Mouse (Mus musculus): Measurements from ENCODE around the gene Neu1. TPM values are rescaled to one million over a fixed set of nuclear protein-coding genes. Genes with fewer than 3 reads are reported as not detected.

The Neu1 gene
- total and polyA plus RNA-seq, 3 experiments, result 14.5 to 22.0 (median 14.5) TPM

DNA sequence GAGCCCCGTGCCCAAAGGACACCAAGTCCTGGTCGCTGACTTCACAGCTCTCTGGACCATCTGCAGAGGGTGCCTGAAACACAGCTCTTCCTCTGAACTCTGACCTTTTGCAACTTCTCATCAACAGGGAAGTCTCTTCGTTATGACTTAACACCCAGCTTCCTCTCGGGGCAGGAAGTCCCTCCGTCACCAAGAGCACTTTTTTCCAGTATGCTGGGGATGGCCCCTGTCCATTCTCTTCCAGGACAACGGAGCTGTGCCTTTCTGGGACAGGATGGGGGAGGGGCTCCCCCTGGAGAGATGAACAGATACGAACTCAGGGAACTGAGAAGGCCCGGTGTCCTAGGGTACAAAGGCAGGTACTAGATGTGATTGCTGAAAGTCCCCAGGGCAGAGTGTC lies 3.8 kb downstream of the Neu1 start:
- Histone ChIP-seq H3K4me3 (peak overlapping the region; percentile 37), H3K36me3 (ENCODE audit: control insufficient read depth, insufficient read depth, low read length) (no peaks in the 10 kb centered on the region), H3K27ac (peak overlapping the region; percentile 62), H3K27me3 (ENCODE audit: control insufficient read depth, insufficient read depth, low read length) (no peaks in the 10 kb centered on the region), H3K4me1 (ENCODE audit: control insufficient read depth, insufficient read depth, low read length) (peaks cover 1% of the 10 kb centered on the region; the same call in 1 of the 2 replicates), H3K79me2 (replicated peaks; ENCODE audit: control insufficient read depth, insufficient read depth, low read length) (no peaks in the 10 kb centered on the region), H3K9ac (ENCODE audit: low read depth, low read length) (no peak overlapping the region)
- TF ChIP-seq POLR2A (IDR thresholded peaks at IDR 0.05; ENCODE audit: insufficient read depth, low read depth, low read length), result no peak
- TF ChIP-seq CTCF (IDR thresholded peaks at IDR 0.05), result no peak
- no peak for TF ChIP-seq EP300 (IDR thresholded peaks at IDR 0.05; ENCODE audit: insufficient read depth, low read depth, low read length)
- 39% methylated on average over 8 of the region's 8 CpGs for WGBS
- intact Hi-C loops (cut with DNase I), result no loop called here
- peak in 1 of 2 experiments; percentile 32 for DNase-seq

DNA sequence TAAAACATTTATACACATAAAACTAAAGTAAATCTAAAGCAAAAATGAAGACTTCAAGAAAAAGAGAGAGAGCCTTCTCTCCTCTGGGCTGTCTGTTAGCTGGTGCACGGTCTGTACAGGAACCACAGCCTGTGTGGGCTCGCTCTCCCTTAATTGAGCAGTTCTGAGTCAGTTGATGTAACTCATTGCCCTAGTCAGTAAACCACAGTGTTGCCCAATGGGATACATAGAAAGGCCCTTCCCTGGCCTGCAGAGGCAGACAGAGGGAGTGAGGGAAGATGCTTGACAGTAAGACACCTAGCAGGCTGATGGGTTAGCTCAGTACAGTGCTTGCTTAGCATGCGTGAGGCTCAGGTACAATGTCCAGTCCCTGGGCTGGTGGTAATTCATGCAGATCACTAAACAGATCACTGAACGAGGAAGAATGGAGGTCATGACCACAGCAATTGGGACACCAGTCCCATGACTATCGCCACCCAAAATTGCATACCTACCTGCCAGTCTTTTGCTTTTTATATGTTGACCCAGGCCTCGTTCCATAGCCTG lies 7.0 kb downstream of the Neu1 start:
- no peaks in the 10 kb centered on the region; the same call in 1 of the 2 replicates for H3K36me3 ChIP-seq (ENCODE audit: control insufficient read depth, insufficient read depth, low read length)
- no peak overlapping the region for H3K4me3 ChIP-seq
- H3K27me3 ChIP-seq (ENCODE audit: control insufficient read depth, insufficient read depth, low read length), result no peaks in the 10 kb centered on the region
- no peak overlapping the region for H3K27ac ChIP-seq
- peaks cover 3% of the 10 kb centered on the region; the same call in 1 of the 2 replicates for H3K4me1 ChIP-seq (ENCODE audit: control insufficient read depth, insufficient read depth, low read length)
- TF ChIP-seq POLR2A (IDR thresholded peaks at IDR 0.05; ENCODE audit: insufficient read depth, low read depth, low read length), result no peak
- no peak for TF ChIP-seq EP300 (IDR thresholded peaks at IDR 0.05; ENCODE audit: insufficient read depth, low read depth, low read length)
- TF ChIP-seq CTCF (IDR thresholded peaks at IDR 0.05), result no peak
- no peak for DNase-seq
- intact Hi-C loops (cut with DNase I), result no loop called here
- no peaks in the 10 kb centered on the region for H3K79me2 ChIP-seq (replicated peaks; ENCODE audit: control insufficient read depth, insufficient read depth, low read length)
- WGBS, result 88% methylated on average over 6 of the region's 6 CpGs
- H3K9ac ChIP-seq (ENCODE audit: low read depth, low read length), result no peak overlapping the region

DNA sequence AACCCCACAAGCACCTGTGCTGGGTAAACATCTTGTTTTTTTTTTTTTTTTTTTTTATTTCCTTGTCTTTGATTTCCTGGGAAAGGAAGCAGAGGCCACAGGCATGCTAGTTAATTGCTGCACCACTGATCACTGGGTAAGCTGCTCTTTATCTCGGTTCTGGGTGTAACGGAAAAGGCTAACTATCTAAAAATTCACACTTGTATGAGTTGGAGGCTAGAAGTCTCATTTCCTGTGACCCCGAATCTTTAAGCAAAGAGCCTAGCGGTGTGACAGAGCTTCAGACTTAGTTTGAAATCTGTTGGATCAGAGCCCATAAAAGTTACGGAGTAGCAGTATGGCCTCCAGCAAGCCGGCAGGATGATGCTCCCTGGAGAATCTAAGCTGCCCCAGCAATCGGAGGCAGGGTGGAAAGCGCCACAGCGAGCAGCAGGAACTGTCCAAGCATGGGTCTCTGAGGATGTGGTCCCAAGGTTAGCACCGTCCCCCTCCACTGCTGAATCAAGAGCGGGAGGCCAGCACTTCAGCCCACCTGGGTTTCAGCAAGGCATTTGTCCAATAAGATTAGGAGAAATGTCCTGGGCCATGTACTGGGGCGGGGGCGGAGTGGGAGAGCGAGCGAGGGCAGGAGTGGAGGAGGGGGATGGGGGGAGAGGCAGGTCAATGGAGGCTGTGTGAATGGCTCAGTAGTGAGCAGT lies 10.4 kb downstream of the Neu1 start:
- 10% methylated on average over 15 of the region's 15 CpGs for WGBS
- Histone ChIP-seq H3K27ac (peak overlapping the region; percentile 84), H3K79me2 (replicated peaks; ENCODE audit: control insufficient read depth, insufficient read depth, low read length) (no peaks in the 10 kb centered on the region), H3K27me3 (ENCODE audit: control insufficient read depth, insufficient read depth, low read length) (no peaks in the 10 kb centered on the region), H3K4me3 (peak overlapping the region; percentile 38), H3K4me1 (ENCODE audit: control insufficient read depth, insufficient read depth, low read length) (peaks cover 3% of the 10 kb centered on the region; the same call in 1 of the 2 replicates), H3K9ac (ENCODE audit: low read depth, low read length) (peak overlapping the region; percentile 46), H3K36me3 (ENCODE audit: control insufficient read depth, insufficient read depth, low read length) (no peaks in the 10 kb centered on the region; the same call in 1 of the 2 replicates)
- no peak for TF ChIP-seq CTCF (IDR thresholded peaks at IDR 0.05)
- peak; percentile 34; the same call in 1 of the 2 replicates for TF ChIP-seq POLR2A (IDR thresholded peaks at IDR 0.05; ENCODE audit: insufficient read depth, low read depth, low read length)
- DNase-seq, result peak; percentile 49 to 61
- intact Hi-C loops (cut with DNase I), result no loop called here

DNA sequence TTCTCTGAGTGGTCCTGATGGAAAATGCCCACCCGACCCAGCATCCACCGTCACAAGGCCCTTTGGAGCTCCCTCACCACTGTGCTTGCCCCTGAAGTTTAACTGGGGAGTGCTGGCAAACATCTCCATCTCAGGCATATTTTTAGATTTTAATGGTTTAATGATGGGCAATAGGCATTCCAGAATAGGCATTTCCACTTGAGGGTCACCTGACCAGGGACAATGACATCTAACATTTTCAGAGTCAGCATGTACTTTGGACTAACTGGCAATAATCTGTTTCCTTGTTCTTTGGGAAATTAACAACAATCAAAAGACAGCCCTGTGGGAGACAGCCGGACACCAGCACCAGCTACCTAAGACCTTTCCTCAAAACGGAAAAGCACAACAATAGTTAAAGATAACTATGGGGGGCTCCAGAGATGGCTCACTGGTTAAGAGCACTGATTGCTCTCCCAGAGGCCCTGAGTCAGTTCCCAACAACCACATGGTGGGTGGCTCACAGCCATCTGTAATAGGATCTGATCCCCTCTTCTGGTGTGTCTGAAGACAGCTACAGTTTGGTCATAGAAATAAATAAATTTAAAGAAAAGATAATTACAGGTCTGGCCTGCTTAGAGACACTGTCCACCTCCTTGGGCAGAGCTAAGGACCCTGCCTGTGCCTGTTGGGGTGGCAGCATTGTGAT lies 12.2 kb downstream of the Neu1 start:
- H3K36me3 ChIP-seq (ENCODE audit: control insufficient read depth, insufficient read depth, low read length), result no peaks in the 10 kb centered on the region; the same call in 1 of the 2 replicates
- peaks cover 3% of the 10 kb centered on the region; the same call in 1 of the 2 replicates for H3K4me1 ChIP-seq (ENCODE audit: control insufficient read depth, insufficient read depth, low read length)
- TF ChIP-seq EP300 (IDR thresholded peaks at IDR 0.05; ENCODE audit: insufficient read depth, low read depth, low read length) (no peak), CTCF (IDR thresholded peaks at IDR 0.05) (no peak), POLR2A (IDR thresholded peaks at IDR 0.05; ENCODE audit: insufficient read depth, low read depth, low read length) (no peak)
- H3K9ac ChIP-seq (ENCODE audit: low read depth, low read length), result no peak overlapping the region
- WGBS, result 76% methylated on average over 4 of the region's 4 CpGs
- no peak overlapping the region for H3K27ac ChIP-seq
- intact Hi-C loops (cut with DNase I), result no loop called here
- DNase-seq, result no peak
- no peaks in the 10 kb centered on the region for H3K79me2 ChIP-seq (replicated peaks; ENCODE audit: control insufficient read depth, insufficient read depth, low read length)
- no peak overlapping the region for H3K4me3 ChIP-seq
- H3K27me3 ChIP-seq (ENCODE audit: control insufficient read depth, insufficient read depth, low read length), result no peaks in the 10 kb centered on the region

DNA sequence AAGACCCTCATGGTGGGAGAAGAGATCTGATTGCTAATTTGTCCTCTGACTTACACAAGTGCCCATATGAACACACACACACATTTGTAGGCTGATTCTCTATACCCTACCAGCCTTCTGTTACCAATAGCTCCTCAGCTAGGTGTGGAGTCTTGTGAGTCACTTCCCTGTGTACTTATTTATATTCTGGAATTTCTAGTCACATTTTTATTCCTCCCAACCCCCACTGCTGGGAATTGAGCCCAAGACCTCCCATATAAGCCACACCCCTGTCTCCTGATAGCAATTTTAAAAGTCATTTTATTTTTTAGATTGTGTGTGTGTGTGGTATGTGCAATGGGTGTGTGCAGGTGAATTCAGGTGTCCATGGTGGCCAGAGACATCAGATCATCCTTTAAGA lies 13.3 kb downstream of the Neu1 start:
- no peak overlapping the region for H3K9ac ChIP-seq (ENCODE audit: low read depth, low read length)

More for the DNA sequence above, 13.3 kb downstream of the Neu1 start:
- H3K36me3 ChIP-seq (ENCODE audit: control insufficient read depth, insufficient read depth, low read length), result no peaks in the 10 kb centered on the region; the same call in 1 of the 2 replicates
- H3K79me2 ChIP-seq (replicated peaks; ENCODE audit: control insufficient read depth, insufficient read depth, low read length), result no peaks in the 10 kb centered on the region
- intact Hi-C loops (cut with DNase I), result no loop called here
- no peak for DNase-seq
- no peaks in the 10 kb centered on the region for H3K27me3 ChIP-seq (ENCODE audit: control insufficient read depth, insufficient read depth, low read length)
- TF ChIP-seq POLR2A (IDR thresholded peaks at IDR 0.05; ENCODE audit: insufficient read depth, low read depth, low read length) (no peak), EP300 (IDR thresholded peaks at IDR 0.05; ENCODE audit: insufficient read depth, low read depth, low read length) (no peak), CTCF (IDR thresholded peaks at IDR 0.05) (no peak)
- H3K4me3 ChIP-seq, result no peak overlapping the region
- peaks cover 3% of the 10 kb centered on the region; the same call in 1 of the 2 replicates for H3K4me1 ChIP-seq (ENCODE audit: control insufficient read depth, insufficient read depth, low read length)
- no peak overlapping the region for H3K27ac ChIP-seq
